Mouse (Mus musculus): ENCODE results near the gene Slc25a22. TPM values are rescaled to one million over a fixed set of nuclear protein-coding genes. Genes with fewer than 3 reads are reported as not detected.

Slc25a22 gene
- polyA plus RNA-seq, 1 experiment from 2014 or later: 30.8 TPM

- Histone ChIP-seq H3K27me3 (ENCODE audit: insufficient read depth, poor library complexity, severe bottlenecking) (no peaks in the 10 kb centered on the region), H3K9me3 (no peaks in the 10 kb centered on the region), H3K27ac (peak within 1 kb of the TSS; percentile 88), H3K4me3 (peak within 1 kb of the TSS; percentile 66), H3K36me3 (peaks cover 44% of the 10 kb centered on the region), H3K4me1 (peaks cover 47% of the 10 kb centered on the region)
- DNase-seq (ENCODE audit: low spot score): peak; percentile 92
- WGBS: under 1% methylated on average over 25 of the region's 25 CpGs
Observed at GRCm38 (mm10) chr7:141443828-141444237, 6.1 kb upstream of the Slc25a22 start, which contains the start of gene Pidd1. TSS of gene Pidd1 (minus strand) at chr7:141444025.

DNA sequence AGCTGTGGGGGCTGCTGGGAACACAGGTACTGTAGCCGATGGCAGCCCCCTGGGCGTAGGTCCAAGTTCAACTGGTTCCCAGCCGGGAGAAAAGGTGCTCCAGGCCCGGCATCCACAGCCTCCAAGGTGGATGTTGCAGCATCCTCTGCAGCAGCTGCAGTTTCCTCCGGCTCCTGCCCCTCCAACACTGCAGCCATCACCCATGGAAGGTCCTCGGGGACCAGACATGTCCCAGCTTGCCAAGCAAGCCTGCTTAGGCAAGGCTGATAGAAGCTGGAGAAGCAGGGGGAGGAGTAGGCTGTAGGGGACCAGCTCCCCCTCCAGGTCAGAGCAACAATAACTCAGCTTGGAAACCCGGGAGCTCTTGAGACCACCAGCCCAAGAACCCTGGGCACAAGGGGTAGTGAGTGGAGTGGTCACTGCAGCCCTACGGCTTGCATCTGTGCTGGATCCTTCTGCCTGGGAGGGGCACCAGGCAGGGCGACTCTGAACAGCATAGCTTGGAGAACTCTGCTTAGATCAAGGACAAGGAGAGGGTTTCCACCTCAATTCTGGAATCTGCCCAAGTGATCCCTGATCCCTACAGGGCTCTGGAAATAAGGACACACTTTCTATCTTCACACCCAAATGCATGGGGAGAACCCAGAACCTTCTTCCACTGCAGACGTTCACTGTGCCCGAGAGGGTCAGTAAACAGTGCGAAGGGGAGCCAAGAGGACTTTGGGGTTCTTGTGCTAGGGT lies 5.6 kb upstream of the Slc25a22 start:
- Histone ChIP-seq H3K27me3 (ENCODE audit: insufficient read depth, poor library complexity, severe bottlenecking) (no peaks in the 10 kb centered on the region), H3K36me3 (peaks cover 44% of the 10 kb centered on the region), H3K4me1 (peaks cover 41% of the 10 kb centered on the region), H3K9me3 (no peaks in the 10 kb centered on the region), H3K27ac (peak overlapping the region; percentile 88), H3K4me3 (peak overlapping the region; percentile 66)
- peak; percentile 76 for DNase-seq (ENCODE audit: low spot score)
- WGBS: 31% methylated on average over 12 of the region's 12 CpGs

DNA sequence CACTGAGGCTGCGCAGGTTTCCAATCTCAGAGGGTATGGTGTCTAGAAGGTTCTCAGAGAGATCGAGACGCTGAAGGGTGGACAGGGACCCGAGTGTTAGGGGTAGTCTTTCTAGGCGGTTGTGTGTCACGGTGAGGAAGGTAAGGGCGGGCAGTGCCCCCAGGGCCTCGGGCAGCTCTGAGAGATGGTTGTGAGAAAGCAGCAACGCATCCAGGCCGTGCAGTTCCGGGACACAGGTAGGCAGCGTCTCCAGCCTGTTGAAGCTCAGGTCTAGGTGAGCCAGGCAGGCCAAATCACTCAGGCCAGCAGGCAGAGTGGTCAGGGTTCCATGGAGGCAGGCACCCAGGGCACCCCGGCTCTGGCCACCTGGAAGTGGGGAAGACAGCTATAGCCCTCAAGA lies 4.5 kb upstream of the Slc25a22 start:
- Histone ChIP-seq H3K27ac (peak overlapping the region; percentile 88; the same call in 1 of the 2 replicates), H3K4me3 (peak overlapping the region; percentile 66), H3K4me1 (peaks cover 41% of the 10 kb centered on the region), H3K9me3 (no peaks in the 10 kb centered on the region), H3K27me3 (ENCODE audit: insufficient read depth, poor library complexity, severe bottlenecking) (no peaks in the 10 kb centered on the region), H3K36me3 (peaks cover 47% of the 10 kb centered on the region)
- peak; percentile 73 for DNase-seq (ENCODE audit: low spot score)
- 89% methylated on average over 13 of the region's 13 CpGs for WGBS

DNA sequence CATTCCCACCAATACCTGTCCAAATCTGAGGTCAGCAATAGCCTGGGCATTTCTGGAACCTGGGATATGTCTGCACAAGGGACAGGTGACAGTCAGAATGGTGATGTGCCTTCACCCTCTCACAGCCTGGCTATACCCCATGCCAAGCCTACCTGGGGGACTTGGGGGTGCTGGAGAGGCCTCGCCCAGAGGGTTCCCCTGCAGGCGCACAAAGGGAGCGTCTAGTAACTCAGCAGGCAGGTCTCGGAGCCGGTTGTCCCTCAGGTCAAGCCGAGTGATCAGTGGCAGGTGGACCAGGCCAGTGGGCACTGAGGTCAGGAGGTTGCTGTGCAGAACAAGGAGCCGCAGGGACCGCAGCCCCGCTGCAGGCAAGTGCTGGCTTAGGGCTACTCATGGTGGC lies 3.8 kb upstream of the Slc25a22 start:
- H3K4me1 ChIP-seq: peaks cover 47% of the 10 kb centered on the region
- H3K27me3 ChIP-seq (ENCODE audit: insufficient read depth, poor library complexity, severe bottlenecking): no peaks in the 10 kb centered on the region
- no peak overlapping the region for H3K4me3 ChIP-seq
- peaks cover 47% of the 10 kb centered on the region for H3K36me3 ChIP-seq
- H3K9me3 ChIP-seq: no peaks in the 10 kb centered on the region
- DNase-seq (ENCODE audit: low spot score): peak; percentile 72
- H3K27ac ChIP-seq: no peak overlapping the region
- WGBS: 86% methylated on average over 9 of the region's 9 CpGs

DNA sequence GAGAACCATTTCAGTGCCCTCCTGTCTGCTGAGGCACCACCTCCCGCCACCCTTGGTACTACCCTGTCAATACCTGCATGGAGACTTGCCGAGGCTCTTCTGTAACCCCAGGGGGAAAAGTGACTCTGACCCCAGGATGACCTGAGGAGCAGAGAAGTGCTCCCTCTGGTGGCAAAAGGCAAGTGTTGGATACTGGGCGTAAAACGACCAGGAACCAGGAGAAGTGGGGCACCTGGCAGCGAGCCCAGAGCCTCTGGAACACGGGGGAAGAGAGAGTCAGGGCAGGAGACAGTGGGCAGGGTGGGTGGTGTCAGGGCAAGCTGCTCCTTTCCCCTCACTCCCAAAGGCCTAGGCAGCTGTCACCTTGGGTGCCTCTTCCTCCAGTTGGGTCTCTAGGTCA lies 2.9 kb upstream of the Slc25a22 start:
- Histone ChIP-seq H3K36me3 (peaks cover 47% of the 10 kb centered on the region), H3K27ac (0 out of 2 replicates have a peak overlapping the region, but pooled peaks have one; percentile 12), H3K4me3 (no peak overlapping the region), H3K27me3 (ENCODE audit: insufficient read depth, poor library complexity, severe bottlenecking) (no peaks in the 10 kb centered on the region), H3K4me1 (peaks cover 55% of the 10 kb centered on the region), H3K9me3 (no peaks in the 10 kb centered on the region)
- 30% methylated on average over 6 of the region's 6 CpGs for WGBS
- no peak for DNase-seq (ENCODE audit: low spot score)

- DNase-seq (ENCODE audit: low spot score): no peak
- Histone ChIP-seq H3K4me1 (peaks cover 63% of the 10 kb centered on the region), H3K27me3 (ENCODE audit: insufficient read depth, poor library complexity, severe bottlenecking) (no peaks in the 10 kb centered on the region), H3K36me3 (peaks cover 47% of the 10 kb centered on the region), H3K27ac (no peak overlapping the region), H3K9me3 (no peaks in the 10 kb centered on the region), H3K4me3 (no peak overlapping the region)
- WGBS: 98% methylated on average over 11 of the region's 11 CpGs
Observed at GRCm38 (mm10) chr7:141439811-141440210, 2.1 kb upstream of the Slc25a22 start.

DNA sequence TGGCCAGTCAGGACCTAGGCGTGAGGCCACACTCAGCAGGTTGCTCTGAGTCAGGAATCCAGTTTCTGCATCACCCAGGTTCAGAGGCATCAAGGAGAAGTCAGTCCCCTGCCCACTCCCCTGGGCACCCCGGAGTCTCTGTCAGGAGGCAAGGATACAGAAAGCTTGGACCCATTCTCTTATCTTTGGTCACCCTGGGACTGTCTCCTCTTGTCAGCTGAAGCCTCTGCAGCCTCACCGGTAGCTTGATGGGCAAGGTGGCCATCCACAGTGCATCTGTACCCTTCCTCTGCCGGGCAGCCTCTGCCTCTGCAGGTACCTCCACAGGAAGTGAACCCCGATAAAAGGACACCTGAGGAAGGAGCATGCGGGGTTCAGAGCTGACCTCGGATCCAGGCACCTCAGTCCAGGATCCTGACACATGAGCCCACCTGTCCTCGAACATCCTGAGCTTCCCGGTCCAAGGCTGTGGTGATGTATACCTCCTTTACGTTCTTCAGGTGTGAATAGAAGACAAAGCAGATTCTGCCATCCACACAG lies 1.5 kb upstream of the Slc25a22 start:
- Histone ChIP-seq H3K9me3 (no peaks in the 10 kb centered on the region), H3K27me3 (ENCODE audit: insufficient read depth, poor library complexity, severe bottlenecking) (no peaks in the 10 kb centered on the region), H3K4me1 (peaks cover 67% of the 10 kb centered on the region), H3K36me3 (peaks cover 47% of the 10 kb centered on the region), H3K27ac (no peak overlapping the region), H3K4me3 (no peak overlapping the region)
- DNase-seq (ENCODE audit: low spot score): no peak
- WGBS: 92% methylated on average over 10 of the region's 10 CpGs

DNA sequence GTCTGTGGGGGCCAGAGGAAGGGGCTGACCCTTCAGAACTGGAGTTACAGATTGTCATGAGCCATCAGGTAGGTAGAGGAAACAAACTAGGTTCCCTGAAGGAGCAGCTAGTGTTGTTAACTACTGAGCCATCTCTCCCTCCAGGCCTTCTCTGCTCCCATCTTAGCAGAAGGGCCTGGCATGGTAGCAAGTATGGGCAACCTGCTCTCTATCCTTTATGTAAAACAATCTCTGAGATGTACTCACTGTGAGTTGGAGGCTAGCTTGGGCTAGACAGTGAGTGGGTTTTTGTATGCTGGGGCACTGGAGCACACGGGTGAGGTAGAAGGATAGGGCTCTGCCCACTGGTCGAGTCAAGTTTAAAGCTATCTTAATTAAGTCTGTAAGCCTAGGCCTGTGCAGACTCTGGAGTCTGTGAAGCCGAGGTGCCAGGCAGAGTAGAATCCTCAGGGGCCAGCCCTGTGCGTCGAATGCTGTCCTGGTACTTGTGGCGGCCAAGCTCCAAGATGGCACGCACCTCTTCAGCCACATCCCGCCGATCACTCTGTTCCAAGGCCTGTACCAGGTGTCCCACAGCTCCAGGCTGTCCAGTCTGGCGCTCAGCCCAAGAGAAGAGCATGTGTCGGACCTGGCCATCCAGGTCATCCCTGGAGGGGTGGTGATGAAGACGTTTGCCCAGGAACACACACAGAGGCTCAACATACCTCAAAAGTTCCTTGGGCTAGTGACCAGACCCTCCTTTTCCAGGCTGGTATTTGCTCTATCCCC lies 693 bp upstream of the Slc25a22 start:
- no peaks in the 10 kb centered on the region for H3K27me3 ChIP-seq (ENCODE audit: insufficient read depth, poor library complexity, severe bottlenecking)
- H3K27ac ChIP-seq: no peak overlapping the region
- DNase-seq (ENCODE audit: low spot score): no peak
- no peaks in the 10 kb centered on the region for H3K9me3 ChIP-seq
- 92% methylated on average over 12 of the region's 12 CpGs for WGBS
- no peak overlapping the region for H3K4me3 ChIP-seq
- peaks cover 52% of the 10 kb centered on the region for H3K36me3 ChIP-seq
- peaks cover 71% of the 10 kb centered on the region for H3K4me1 ChIP-seq

DNA sequence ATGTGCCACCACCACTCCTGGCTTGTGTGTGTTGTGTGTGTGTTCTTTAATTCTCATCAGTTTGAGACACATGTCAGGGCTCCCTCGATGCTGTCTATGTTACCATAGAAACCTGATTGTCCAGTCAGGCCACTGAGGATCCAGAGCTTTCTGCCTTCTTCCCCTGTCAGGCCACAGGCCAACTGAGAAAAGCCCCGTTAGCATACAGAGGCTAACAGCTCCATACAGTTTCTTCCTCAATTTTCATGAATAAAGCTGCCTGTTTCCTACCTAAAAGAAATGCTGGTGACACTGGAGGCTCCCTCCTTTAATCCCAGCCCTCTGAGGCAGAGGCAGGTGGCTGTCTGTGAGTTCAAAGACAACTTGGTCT lies 1.2 kb downstream of the Slc25a22 start:
- Histone ChIP-seq H3K36me3 (peaks cover 59% of the 10 kb centered on the region), H3K4me3 (peak overlapping the region; percentile 69), H3K9me3 (no peaks in the 10 kb centered on the region), H3K4me1 (peaks cover 59% of the 10 kb centered on the region), H3K27me3 (ENCODE audit: insufficient read depth, poor library complexity, severe bottlenecking) (no peaks in the 10 kb centered on the region), H3K27ac (peak overlapping the region; percentile 87)
- WGBS: 59% methylated on average over 2 of the region's 2 CpGs
- DNase-seq (ENCODE audit: low spot score): no peak

DNA sequence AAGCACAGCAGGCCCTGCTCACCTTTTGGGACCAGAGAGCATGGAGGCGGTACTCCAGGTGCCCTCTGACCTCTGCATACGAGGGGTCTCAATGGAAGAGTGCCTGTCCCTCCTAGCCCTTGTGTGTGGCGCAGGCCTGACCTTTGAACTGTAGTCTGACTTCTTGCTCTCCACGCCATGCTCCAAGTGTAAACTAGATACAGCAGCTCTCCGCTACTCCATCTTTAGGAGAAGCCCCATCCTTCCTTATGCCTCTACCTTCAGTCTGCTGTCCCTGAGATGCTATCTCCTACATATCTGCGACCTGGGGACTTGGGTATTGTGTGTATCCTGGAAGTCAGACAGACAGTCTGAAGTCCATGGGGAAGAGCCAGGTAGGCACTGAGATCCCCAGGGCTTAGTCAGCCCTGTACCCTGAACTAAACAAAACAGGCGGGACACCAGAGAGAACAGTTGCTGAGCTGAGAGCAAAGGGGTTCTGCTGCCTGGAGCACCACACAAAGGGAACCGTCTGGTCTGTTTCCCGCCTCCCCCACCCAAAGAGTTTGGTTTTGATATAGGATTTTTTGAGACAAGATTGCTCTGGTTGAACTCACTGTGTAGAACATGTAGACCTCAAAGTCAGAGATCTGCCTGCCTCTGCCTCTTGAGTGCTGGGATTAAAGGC lies 1.7 kb downstream of the Slc25a22 start:
- H3K9me3 ChIP-seq: no peaks in the 10 kb centered on the region
- H3K4me3 ChIP-seq: peak overlapping the region; percentile 63
- 76% methylated on average over 9 of the region's 9 CpGs for WGBS
- peaks cover 59% of the 10 kb centered on the region for H3K36me3 ChIP-seq
- no peak for DNase-seq (ENCODE audit: low spot score)
- no peak overlapping the region for H3K27ac ChIP-seq
- no peaks in the 10 kb centered on the region for H3K27me3 ChIP-seq (ENCODE audit: insufficient read depth, poor library complexity, severe bottlenecking)
- H3K4me1 ChIP-seq: peaks cover 54% of the 10 kb centered on the region

DNA sequence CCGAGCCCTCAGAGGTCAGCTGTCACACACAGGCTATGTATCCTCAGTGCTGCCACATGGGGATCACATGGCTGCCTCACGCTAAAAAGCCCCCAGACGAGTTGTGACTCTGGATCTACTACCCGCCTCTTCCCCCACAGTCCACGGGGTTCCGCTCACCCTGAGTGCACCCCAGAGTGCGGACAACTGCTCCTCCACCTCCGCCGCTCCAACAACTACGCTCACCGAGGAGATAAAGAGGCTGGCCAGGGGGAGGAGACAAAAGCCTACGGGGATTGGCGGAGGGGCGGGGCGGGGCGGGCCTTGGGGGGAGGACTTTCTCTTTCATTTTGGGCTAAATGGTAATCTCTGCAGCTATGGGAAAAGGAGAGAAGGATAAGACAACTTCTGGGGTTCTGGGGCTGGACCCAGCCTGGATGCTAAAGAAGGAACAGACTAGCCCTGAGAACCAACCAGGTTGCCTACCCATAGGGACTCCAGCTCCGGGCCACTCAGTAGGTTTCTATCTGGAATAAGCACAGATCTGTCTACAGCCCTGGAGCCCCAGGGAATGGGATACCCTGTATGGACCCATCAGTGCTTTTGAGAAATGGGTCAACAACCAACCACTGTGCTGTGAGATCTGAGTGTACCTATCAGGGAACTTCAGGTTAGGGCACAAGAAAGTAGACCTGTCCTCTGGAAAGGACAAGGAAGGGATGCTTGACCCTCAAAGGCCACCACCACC lies 2.4 kb downstream of the Slc25a22 start:
- H3K4me1 ChIP-seq: peaks cover 54% of the 10 kb centered on the region
- no peaks in the 10 kb centered on the region for H3K27me3 ChIP-seq (ENCODE audit: insufficient read depth, poor library complexity, severe bottlenecking)
- H3K4me3 ChIP-seq: peak overlapping the region; percentile 63
- H3K9me3 ChIP-seq: no peaks in the 10 kb centered on the region
- H3K36me3 ChIP-seq: peaks cover 59% of the 10 kb centered on the region
- WGBS: 4% methylated on average over 17 of the region's 17 CpGs
- DNase-seq (ENCODE audit: low spot score): peak; percentile 90
- peak overlapping the region; percentile 77 for H3K27ac ChIP-seq

DNA sequence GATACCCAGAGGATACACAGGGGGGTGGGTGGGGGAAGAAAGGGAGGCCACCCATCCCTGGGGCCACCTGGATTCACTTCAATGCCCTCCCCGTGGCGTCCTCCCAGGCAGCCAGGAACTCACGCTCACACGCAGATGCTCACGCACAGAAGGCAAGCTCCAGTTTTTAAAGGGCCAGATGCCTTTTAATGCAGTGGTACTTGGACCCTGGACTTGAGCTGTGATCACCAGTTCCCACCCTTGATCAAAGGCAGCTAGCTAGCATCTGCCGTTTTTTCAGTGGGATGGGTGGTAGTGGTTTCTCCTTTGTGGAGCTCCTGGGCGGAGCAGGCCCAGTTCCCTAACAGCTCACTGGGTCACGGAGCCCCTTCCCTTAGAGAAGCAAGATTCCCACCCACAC lies 3.2 kb downstream of the Slc25a22 start:
- Histone ChIP-seq H3K27me3 (ENCODE audit: insufficient read depth, poor library complexity, severe bottlenecking) (no peaks in the 10 kb centered on the region), H3K4me3 (peak overlapping the region; percentile 63), H3K36me3 (peaks cover 52% of the 10 kb centered on the region), H3K27ac (peak overlapping the region; percentile 77), H3K4me1 (peaks cover 61% of the 10 kb centered on the region), H3K9me3 (no peaks in the 10 kb centered on the region)
- WGBS: 17% methylated on average over 8 of the region's 8 CpGs
- no peak for DNase-seq (ENCODE audit: low spot score)
